Mouse (Mus musculus): Measurements from ENCODE around the gene Gbp5. TPM values are rescaled to one million over a fixed set of nuclear protein-coding genes. Genes with fewer than 3 reads are reported as not detected.
"Not testable (repeated sequence)": the region's sequence is repeated elsewhere in the genome, so short reads cannot be mapped to it uniquely, and the experiment has no call there.

Gbp5 gene
- polyA plus RNA-seq, 1 experiment: not detected

DNA sequence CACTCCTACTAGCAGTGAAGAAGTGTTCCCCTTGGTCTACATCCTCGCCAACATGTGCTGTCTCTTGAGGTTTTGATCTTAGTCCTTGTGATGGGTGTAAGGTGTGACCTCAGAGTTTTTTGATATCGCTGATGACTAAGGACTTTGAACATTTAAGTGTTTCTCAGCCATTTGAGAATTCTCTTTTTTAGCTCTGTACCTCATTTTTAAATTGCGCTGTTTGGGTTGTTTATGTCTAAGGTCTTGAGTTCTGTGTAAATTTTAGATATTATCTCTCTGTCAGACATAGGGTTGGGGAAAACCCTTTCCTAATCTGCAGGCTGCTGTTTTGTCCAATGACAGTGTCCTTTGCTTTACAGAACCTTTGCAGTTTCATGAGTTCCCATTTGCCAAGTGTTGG lies 39.4 kb downstream of the Gbp5 start:
- Histone ChIP-seq H3K4me3 (replicated peaks) (no peak overlapping the region), H3K36me3 (ENCODE audit: control insufficient read depth) (no peaks in the 10 kb centered on the region), H3K9me3 (ENCODE audit: control insufficient read depth, low read length) (no peaks in the 10 kb centered on the region), H3K27me3 (ENCODE audit: control insufficient read depth) (peaks cover 5% of the 10 kb centered on the region), H3K4me1 (ENCODE audit: control insufficient read depth) (peaks cover 34% of the 10 kb centered on the region)
- TF ChIP-seq TAL1 (IDR thresholded peaks at IDR 0.05; ENCODE audit: low read length) (no peak), GATA1 (IDR thresholded peaks at IDR 0.05; ENCODE audit: low read length) (no peak)

DNA sequence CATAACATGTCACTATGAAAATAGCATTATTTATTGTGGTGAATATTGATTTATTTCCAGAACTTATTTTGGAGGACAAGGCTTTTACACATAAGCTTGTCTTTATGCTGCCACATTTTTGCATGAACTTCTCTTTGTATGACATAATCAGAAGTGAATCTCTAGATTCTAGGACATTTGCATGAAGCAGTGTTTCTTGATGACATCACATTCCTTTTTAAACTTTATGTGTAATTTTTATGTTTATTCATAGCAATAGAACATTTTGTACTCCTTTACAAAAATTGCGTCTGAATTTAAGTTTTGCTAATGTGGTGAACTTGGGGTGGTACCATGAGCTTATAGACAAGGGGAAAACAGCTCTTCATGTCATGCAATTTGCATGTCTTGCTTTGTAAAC lies 41.9 kb downstream of the Gbp5 start:
- Histone ChIP-seq H3K4me1 (ENCODE audit: control insufficient read depth) (peaks cover 21% of the 10 kb centered on the region), H3K9me3 (ENCODE audit: control insufficient read depth, low read length) (no peaks in the 10 kb centered on the region), H3K27me3 (ENCODE audit: control insufficient read depth) (peaks cover under 1% of the 10 kb centered on the region; the same call in 1 of the 2 replicates), H3K36me3 (ENCODE audit: control insufficient read depth) (no peaks in the 10 kb centered on the region), H3K4me3 (replicated peaks) (no peak overlapping the region)
- TF ChIP-seq TAL1 (IDR thresholded peaks at IDR 0.05; ENCODE audit: low read length) (no peak), GATA1 (IDR thresholded peaks at IDR 0.05; ENCODE audit: low read length) (no peak)

DNA sequence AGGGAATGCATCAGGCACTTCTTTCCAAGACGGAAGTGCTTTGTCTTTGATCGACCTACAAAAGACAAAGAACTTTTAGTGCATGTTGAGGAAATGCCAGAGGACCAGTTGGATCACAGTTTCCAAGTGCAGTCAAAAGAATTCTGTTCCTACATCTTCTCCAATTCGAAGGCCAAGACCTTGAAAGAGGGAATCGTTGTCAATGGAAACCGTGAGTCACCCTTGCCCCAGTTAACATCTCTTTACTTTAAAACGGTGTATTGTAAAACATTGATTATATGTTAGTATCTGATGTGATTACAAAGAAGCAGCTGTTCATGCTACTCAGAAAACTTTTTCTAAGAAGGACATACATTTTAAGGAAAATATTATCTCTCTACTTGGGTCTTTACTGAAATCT lies 47.6 kb downstream of the Gbp5 start:
- no peaks in the 10 kb centered on the region for H3K9me3 ChIP-seq (ENCODE audit: control insufficient read depth, low read length)
- H3K27me3 ChIP-seq (ENCODE audit: control insufficient read depth): no peaks in the 10 kb centered on the region
- H3K36me3 ChIP-seq (ENCODE audit: control insufficient read depth): no peaks in the 10 kb centered on the region; the same call in 1 of the 2 replicates
- no peak overlapping the region for H3K4me3 ChIP-seq (replicated peaks)
- no peaks in the 10 kb centered on the region for H3K4me1 ChIP-seq (ENCODE audit: control insufficient read depth)
- TF ChIP-seq TAL1 (IDR thresholded peaks at IDR 0.05; ENCODE audit: low read length): no peak
- no peak for TF ChIP-seq GATA1 (IDR thresholded peaks at IDR 0.05; ENCODE audit: low read length)

DNA sequence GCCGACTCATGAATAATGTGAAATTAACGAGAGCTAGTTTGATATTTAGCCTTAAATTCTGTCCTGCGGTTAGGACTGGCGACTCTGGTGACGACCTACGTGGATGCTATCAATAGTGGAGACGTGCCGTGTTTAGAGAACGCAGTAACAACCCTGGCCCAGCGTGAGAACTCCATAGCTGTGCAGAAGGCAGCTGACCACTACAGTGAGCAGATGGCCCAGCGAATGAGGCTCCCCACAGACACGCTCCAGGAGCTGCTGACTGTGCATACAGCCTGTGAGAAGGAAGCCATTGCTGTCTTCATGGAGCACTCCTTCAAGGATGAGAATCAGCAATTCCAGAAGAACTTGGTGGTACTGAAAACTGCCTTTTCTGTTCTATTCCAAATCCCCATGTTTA lies 49.0 kb downstream of the Gbp5 start:
- not testable (repeated sequence) for H3K4me1 ChIP-seq (ENCODE audit: control insufficient read depth); H3K9me3 ChIP-seq (ENCODE audit: control insufficient read depth, low read length); H3K4me3 ChIP-seq (replicated peaks); H3K27me3 ChIP-seq (ENCODE audit: control insufficient read depth); H3K36me3 ChIP-seq (ENCODE audit: control insufficient read depth)

GRCm38 (mm10) chr3:142546690-142547089 lies 52.9 kb downstream of the Gbp5 start:
- no peak for TF ChIP-seq GATA1 (IDR thresholded peaks at IDR 0.05; ENCODE audit: low read length)
- TF ChIP-seq TAL1 (IDR thresholded peaks at IDR 0.05; ENCODE audit: low read length): no peak
- Histone ChIP-seq H3K9me3 (ENCODE audit: control insufficient read depth, low read length) (no peaks in the 10 kb centered on the region), H3K4me1 (ENCODE audit: control insufficient read depth) (no peaks in the 10 kb centered on the region), H3K36me3 (ENCODE audit: control insufficient read depth) (no peaks in the 10 kb centered on the region; the same call in 1 of the 2 replicates), H3K27me3 (ENCODE audit: control insufficient read depth) (no peaks in the 10 kb centered on the region), H3K4me3 (replicated peaks) (no peak overlapping the region)

DNA sequence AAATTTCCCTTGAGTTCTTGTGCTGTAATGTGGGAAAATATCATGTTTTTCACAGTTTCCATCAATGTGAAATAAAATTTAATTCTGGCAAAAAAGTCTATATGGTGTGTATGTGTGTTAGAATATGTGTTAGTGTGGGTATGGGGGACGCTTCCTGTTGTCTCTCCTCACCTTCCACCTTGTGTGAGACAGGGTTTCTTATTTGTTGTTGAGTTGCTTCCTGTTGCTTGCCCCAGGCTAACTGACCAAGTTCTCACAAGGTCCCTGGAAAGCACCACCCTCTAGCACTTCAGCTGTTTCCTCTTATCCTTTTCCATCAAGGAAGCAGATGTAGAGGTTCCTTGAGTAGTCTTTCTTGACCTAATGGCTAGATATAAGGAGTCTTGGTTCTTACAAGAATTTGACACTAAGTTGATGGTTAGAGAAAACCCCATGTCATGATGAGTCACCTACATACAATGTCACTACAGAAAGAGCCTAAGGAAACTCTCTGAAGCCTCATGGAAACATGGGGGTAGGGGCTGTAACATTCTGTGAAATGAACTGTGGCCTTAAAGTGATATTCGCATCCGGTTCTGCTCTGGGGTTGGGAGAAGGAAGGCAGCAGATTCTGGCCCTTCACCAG lies 56.4 kb downstream of the Gbp5 start:
- TF ChIP-seq TAL1 (IDR thresholded peaks at IDR 0.05; ENCODE audit: low read length) (no peak), GATA1 (IDR thresholded peaks at IDR 0.05; ENCODE audit: low read length) (no peak)
- H3K27me3 ChIP-seq (ENCODE audit: control insufficient read depth): no peaks in the 10 kb centered on the region
- no peak overlapping the region for H3K4me3 ChIP-seq (replicated peaks)
- no peaks in the 10 kb centered on the region for H3K4me1 ChIP-seq (ENCODE audit: control insufficient read depth)
- H3K9me3 ChIP-seq (ENCODE audit: control insufficient read depth, low read length): no peaks in the 10 kb centered on the region
- H3K36me3 ChIP-seq (ENCODE audit: control insufficient read depth): no peaks in the 10 kb centered on the region

- Histone ChIP-seq H3K4me1 (ENCODE audit: control insufficient read depth) (no peaks in the 10 kb centered on the region), H3K36me3 (ENCODE audit: control insufficient read depth) (no peaks in the 10 kb centered on the region), H3K4me3 (replicated peaks) (no peak overlapping the region), H3K9me3 (ENCODE audit: control insufficient read depth, low read length) (no peaks in the 10 kb centered on the region), H3K27me3 (ENCODE audit: control insufficient read depth) (no peaks in the 10 kb centered on the region)
- TF ChIP-seq TAL1 (IDR thresholded peaks at IDR 0.05; ENCODE audit: low read length) (no peak), GATA1 (IDR thresholded peaks at IDR 0.05; ENCODE audit: low read length) (no peak)
These were observed 60.8 kb downstream of the Gbp5 start for GRCm38 (mm10) chr3:142554601-142555000.

GRCm38 (mm10) chr3:142555623-142556022 lies 61.8 kb downstream of the Gbp5 start:
- Histone ChIP-seq H3K9me3 (ENCODE audit: control insufficient read depth, low read length) (no peaks in the 10 kb centered on the region), H3K27me3 (ENCODE audit: control insufficient read depth) (no peaks in the 10 kb centered on the region), H3K4me1 (ENCODE audit: control insufficient read depth) (peaks cover 2% of the 10 kb centered on the region; the same call in 1 of the 2 replicates), H3K4me3 (replicated peaks) (no peak overlapping the region), H3K36me3 (ENCODE audit: control insufficient read depth) (no peaks in the 10 kb centered on the region)
- TF ChIP-seq TAL1 (IDR thresholded peaks at IDR 0.05; ENCODE audit: low read length) (no peak), GATA1 (IDR thresholded peaks at IDR 0.05; ENCODE audit: low read length) (no peak)

GRCm38 (mm10) chr3:142559632-142560228 lies 66.0 kb downstream of the Gbp5 start, which contains the start of gene Gbp3:
Gene Gbp3 (plus strand): TSS chr3:142560026.
- Histone ChIP-seq H3K27me3 (ENCODE audit: control insufficient read depth) (no peaks in the 10 kb centered on the region), H3K4me3 (replicated peaks) (peak within 1 kb of the TSS; percentile 42), H3K9me3 (ENCODE audit: control insufficient read depth, low read length) (no peaks in the 10 kb centered on the region), H3K4me1 (ENCODE audit: control insufficient read depth) (peaks cover 2% of the 10 kb centered on the region; the same call in 1 of the 2 replicates), H3K36me3 (ENCODE audit: control insufficient read depth) (no peaks in the 10 kb centered on the region)
- TF ChIP-seq TAL1 (IDR thresholded peaks at IDR 0.05; ENCODE audit: low read length) (no peak), GATA1 (IDR thresholded peaks at IDR 0.05; ENCODE audit: low read length) (no peak)
